Mouse (Mus musculus): ENCODE measurements around the gene Stac3. TPM values are rescaled to one million over a fixed set of nuclear protein-coding genes. Genes with fewer than 3 reads are reported as not detected.

The Stac3 gene
- polyA plus RNA-seq, 2 experiments: 4.4 to 43.2 TPM

DNA sequence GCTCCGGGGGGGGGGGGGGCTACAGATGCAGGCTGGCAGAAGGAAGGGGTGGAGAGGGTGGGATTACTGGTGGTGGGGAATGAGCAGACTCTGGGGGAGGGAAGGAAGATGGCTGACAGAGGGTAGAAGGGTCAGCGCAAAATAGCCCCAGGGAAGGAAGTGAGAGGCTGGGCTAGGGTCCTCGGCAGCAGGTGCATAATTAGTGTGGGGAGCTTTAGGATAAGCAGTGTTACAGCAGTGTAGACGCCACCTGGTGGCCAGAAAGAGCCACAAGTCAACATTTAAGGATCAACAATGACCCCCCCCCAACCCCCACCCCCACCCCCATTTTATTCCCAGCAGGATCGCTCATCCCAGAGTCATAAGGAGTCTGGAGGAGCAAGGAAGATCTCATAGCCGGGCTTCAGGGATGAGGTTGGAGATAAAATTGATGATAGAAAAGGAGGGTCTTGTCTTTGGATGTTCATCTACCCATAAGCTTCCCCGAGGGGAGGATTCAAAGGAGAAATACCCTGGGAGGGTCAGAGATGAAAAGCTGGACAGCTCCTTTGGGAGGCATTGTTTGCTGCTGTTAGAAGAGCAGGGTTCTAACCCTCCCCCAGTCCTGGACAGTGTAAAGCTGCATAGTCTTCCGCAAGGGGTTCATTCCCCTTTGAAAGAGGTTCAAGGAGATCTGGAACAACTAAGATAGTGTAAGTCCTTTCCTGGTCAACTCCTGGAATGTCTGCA lies 35.3 kb downstream of the Stac3 start:
- no peak overlapping the region for H3K4me3 ChIP-seq (replicated peaks; ENCODE audit: low read length)
- H3K4me2 ChIP-seq (replicated peaks; ENCODE audit: low read depth, low read length, severe bottlenecking): no peak overlapping the region
- TF ChIP-seq POLR2A (IDR thresholded peaks at IDR 0.05; ENCODE audit: borderline replicate concordance, extremely low read depth, insufficient read depth, insufficient read length): no peak
- H3K27ac ChIP-seq (replicated peaks; ENCODE audit: low read depth, low read length): no peak overlapping the region
- H3K36me3 ChIP-seq (ENCODE audit: control insufficient read depth, insufficient read depth, low read length): peaks cover 37% of the 10 kb centered on the region
- H3K9me3 ChIP-seq (ENCODE audit: control insufficient read depth, low read length): no peaks in the 10 kb centered on the region
- H3K4me1 ChIP-seq (ENCODE audit: control insufficient read depth, insufficient read depth, low read length): peaks cover 22% of the 10 kb centered on the region
- 17% methylated on average over 8 of the region's 8 CpGs for WGBS
- no peak overlapping the region for H3K9ac ChIP-seq (ENCODE audit: low read depth, low read length, severe bottlenecking)
- H3K27me3 ChIP-seq (ENCODE audit: control insufficient read depth, insufficient read depth, low read length): peaks cover 45% of the 10 kb centered on the region
- ATAC-seq (ENCODE audit: low FRiP score, low read depth) (0 out of 2 replicates have a peak, but pooled peaks have one; percentile 16), DNase-seq (ENCODE audit: low spot score) (peak; percentile 49)

DNA sequence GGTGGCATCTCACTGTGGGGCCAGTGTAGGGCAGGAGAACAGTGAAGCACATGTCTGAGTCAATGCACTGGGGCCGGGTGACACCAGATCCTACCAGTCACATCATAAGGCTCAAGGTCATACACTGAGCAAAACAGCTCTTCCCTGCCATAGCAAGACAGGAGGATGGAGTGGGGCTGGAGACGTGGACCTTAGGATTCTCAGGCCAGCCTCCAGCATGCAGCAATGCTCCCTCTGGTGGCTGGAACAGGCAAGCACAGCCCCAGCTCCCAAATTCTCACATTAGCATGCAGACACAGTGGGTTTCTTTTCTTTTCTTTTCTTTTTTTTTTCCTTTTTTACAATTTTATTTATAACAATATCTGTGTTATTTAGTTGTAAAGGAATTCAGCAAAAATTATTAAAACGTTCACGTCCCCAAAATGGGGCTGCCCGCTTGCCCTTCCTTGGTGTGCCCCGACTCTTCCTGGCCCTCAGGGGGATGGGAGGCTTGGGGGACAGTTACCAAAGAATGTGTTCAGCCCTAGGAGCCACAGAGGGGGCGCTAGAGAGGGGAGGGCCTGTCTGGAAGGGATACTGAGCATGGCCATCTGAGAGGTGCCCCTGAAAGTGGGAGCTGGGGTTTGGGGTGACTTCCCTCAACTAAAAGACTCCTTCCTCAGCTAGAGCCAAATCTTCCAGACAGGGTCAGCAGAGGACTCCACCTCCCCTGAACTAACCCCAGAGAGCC lies 36.5 kb downstream of the Stac3 start:
- H3K4me2 ChIP-seq (replicated peaks; ENCODE audit: low read depth, low read length, severe bottlenecking): no peak overlapping the region
- no peak for TF ChIP-seq POLR2A (IDR thresholded peaks at IDR 0.05; ENCODE audit: borderline replicate concordance, extremely low read depth, insufficient read depth, insufficient read length)
- peak; percentile 21; the same call in 1 of the 2 replicates for ATAC-seq (ENCODE audit: low FRiP score, low read depth)
- H3K9me3 ChIP-seq (ENCODE audit: control insufficient read depth, low read length): no peaks in the 10 kb centered on the region
- no peak overlapping the region for H3K9ac ChIP-seq (ENCODE audit: low read depth, low read length, severe bottlenecking)
- WGBS: 24% methylated on average over 7 of the region's 7 CpGs
- peaks cover 37% of the 10 kb centered on the region for H3K27me3 ChIP-seq (ENCODE audit: control insufficient read depth, insufficient read depth, low read length)
- DNase-seq (ENCODE audit: low spot score): peak; percentile 76
- peaks cover 50% of the 10 kb centered on the region for H3K36me3 ChIP-seq (ENCODE audit: control insufficient read depth, insufficient read depth, low read length)
- no peak overlapping the region for H3K27ac ChIP-seq (replicated peaks; ENCODE audit: low read depth, low read length)
- no peak overlapping the region for H3K4me3 ChIP-seq (replicated peaks; ENCODE audit: low read length)
- H3K4me1 ChIP-seq (ENCODE audit: control insufficient read depth, insufficient read depth, low read length): peaks cover 13% of the 10 kb centered on the region

DNA sequence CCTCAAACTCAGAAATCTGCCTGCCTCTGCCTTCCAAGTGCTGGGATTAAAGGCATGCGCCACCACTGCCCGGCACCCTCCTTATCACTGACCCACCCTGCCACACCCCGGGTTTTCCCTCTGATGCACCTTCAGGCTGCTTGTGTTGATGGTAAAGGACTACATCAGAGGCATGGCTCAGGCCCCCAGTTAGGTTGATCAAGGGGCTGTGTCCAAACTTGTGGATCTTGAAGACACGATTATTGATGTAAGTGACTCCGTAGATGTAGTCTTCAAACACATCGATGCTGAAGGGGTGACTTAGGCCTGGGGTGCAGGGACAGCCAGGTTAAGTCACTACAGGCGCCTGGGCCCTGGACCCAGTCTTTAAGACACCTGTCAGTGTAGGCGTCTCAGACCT lies 40.0 kb downstream of the Stac3 start:
- no peak overlapping the region for H3K27ac ChIP-seq (replicated peaks; ENCODE audit: low read depth, low read length)
- H3K36me3 ChIP-seq (ENCODE audit: control insufficient read depth, insufficient read depth, low read length): peaks cover 85% of the 10 kb centered on the region

DNA sequence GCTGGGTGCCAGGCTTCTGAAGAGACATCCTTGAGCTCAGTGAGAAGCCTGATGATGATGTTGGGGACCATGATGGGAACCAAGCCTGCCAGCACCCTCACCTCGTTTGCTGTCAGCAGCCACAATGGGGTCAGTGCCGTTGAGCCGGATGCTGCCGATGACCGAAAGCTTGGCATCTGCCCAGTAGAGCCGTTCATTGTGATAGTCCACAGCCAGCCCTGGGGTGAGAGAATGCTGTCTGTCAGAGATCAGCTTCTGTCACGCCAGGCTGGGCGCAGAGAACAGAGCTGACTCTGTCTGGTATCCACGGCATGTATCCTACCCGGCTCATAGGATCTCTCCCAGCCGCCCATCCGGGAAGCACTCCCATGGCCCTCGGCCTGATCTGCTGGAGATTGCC lies 40.6 kb downstream of the Stac3 start:
- Histone ChIP-seq H3K27me3 (ENCODE audit: control insufficient read depth, insufficient read depth, low read length) (no peaks in the 10 kb centered on the region), H3K27ac (replicated peaks; ENCODE audit: low read depth, low read length) (no peak overlapping the region), H3K9me3 (ENCODE audit: control insufficient read depth, low read length) (no peaks in the 10 kb centered on the region), H3K4me3 (replicated peaks; ENCODE audit: low read length) (no peak overlapping the region), H3K9ac (ENCODE audit: low read depth, low read length, severe bottlenecking) (no peak overlapping the region), H3K4me2 (replicated peaks; ENCODE audit: low read depth, low read length, severe bottlenecking) (no peak overlapping the region), H3K4me1 (ENCODE audit: control insufficient read depth, insufficient read depth, low read length) (no peaks in the 10 kb centered on the region), H3K36me3 (ENCODE audit: control insufficient read depth, insufficient read depth, low read length) (peaks cover 91% of the 10 kb centered on the region)
- DNase-seq (ENCODE audit: low spot score) (no peak), ATAC-seq (ENCODE audit: low FRiP score, low read depth) (no peak)
- 89% methylated on average over 13 of the region's 13 CpGs for WGBS
- no peak for TF ChIP-seq POLR2A (IDR thresholded peaks at IDR 0.05; ENCODE audit: borderline replicate concordance, extremely low read depth, insufficient read depth, insufficient read length)

More for the DNA sequence above, 40.0 kb downstream of the Stac3 start:
- H3K4me2 ChIP-seq (replicated peaks; ENCODE audit: low read depth, low read length, severe bottlenecking): no peak overlapping the region
- ATAC-seq (ENCODE audit: low FRiP score, low read depth) (no peak), DNase-seq (ENCODE audit: low spot score) (no peak)
- 93% methylated on average over 8 of the region's 8 CpGs for WGBS
- no peak for TF ChIP-seq POLR2A (IDR thresholded peaks at IDR 0.05; ENCODE audit: borderline replicate concordance, extremely low read depth, insufficient read depth, insufficient read length)
- H3K4me3 ChIP-seq (replicated peaks; ENCODE audit: low read length): no peak overlapping the region
- H3K9ac ChIP-seq (ENCODE audit: low read depth, low read length, severe bottlenecking): no peak overlapping the region
- no peaks in the 10 kb centered on the region for H3K9me3 ChIP-seq (ENCODE audit: control insufficient read depth, low read length)
- H3K4me1 ChIP-seq (ENCODE audit: control insufficient read depth, insufficient read depth, low read length): no peaks in the 10 kb centered on the region
- H3K27me3 ChIP-seq (ENCODE audit: control insufficient read depth, insufficient read depth, low read length): peaks cover 2% of the 10 kb centered on the region

DNA sequence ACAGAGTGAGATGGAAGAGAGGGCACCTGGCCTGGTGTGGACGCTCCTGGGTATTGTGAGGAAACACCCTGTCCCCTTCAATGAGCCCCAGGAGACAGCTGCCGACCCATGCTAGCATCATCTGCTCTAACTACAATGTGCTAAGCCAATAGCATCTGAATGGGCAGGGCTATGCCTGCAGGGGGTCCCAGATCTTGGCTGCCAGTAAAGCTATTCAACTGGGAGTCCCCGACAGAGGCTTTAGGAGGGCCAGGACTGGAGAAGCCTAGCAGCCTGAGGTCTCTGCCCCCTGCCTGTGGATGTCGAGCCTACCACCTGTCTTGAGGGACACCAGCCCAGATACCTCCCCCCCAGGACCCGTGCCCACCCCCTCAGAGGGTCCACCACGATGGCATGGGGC lies 41.2 kb downstream of the Stac3 start:
- WGBS: 60% methylated on average over 6 of the region's 6 CpGs
- no peak for TF ChIP-seq POLR2A (IDR thresholded peaks at IDR 0.05; ENCODE audit: borderline replicate concordance, extremely low read depth, insufficient read depth, insufficient read length)

More for the DNA sequence above, 41.2 kb downstream of the Stac3 start:
- Histone ChIP-seq H3K36me3 (ENCODE audit: control insufficient read depth, insufficient read depth, low read length) (peaks cover 97% of the 10 kb centered on the region), H3K4me2 (replicated peaks; ENCODE audit: low read depth, low read length, severe bottlenecking) (no peak overlapping the region), H3K27ac (replicated peaks; ENCODE audit: low read depth, low read length) (no peak overlapping the region), H3K4me3 (replicated peaks; ENCODE audit: low read length) (no peak overlapping the region), H3K9ac (ENCODE audit: low read depth, low read length, severe bottlenecking) (no peak overlapping the region), H3K9me3 (ENCODE audit: control insufficient read depth, low read length) (no peaks in the 10 kb centered on the region), H3K4me1 (ENCODE audit: control insufficient read depth, insufficient read depth, low read length) (no peaks in the 10 kb centered on the region), H3K27me3 (ENCODE audit: control insufficient read depth, insufficient read depth, low read length) (no peaks in the 10 kb centered on the region)
- DNase-seq (ENCODE audit: low spot score) (no peak), ATAC-seq (ENCODE audit: low FRiP score, low read depth) (no peak)
